Mouse (Mus musculus) liver, adult 2 months (tissue): ENCODE data around the gene Trim24. TPM values are rescaled to one million over a fixed set of nuclear protein-coding genes. Genes with fewer than 3 reads are reported as not detected.
A peak's percentile ranks its signal among the peaks of the same experiment; 100 is the strongest.
"Not testable (repeated sequence)": the region's sequence is repeated elsewhere in the genome, so short reads cannot be mapped to it uniquely, and the experiment has no call there.

Experiments
- DNase-seq: peaks from one replicate; pipeline ENCODE4 v3.0.0-alpha.2; 2011; ENCODE audit warnings: low read depth, low spot score; ENCODE audit errors: extremely low read depth
- H3K27ac ChIP-seq: fragments of 200-500 bp; replicated peaks from 2 replicates; pipeline ENCODE4 v1.5.1; 2012; ENCODE audit warnings: low read depth, mild to moderate bottlenecking, control low read depth, inconsistent platforms, low read length; ENCODE audit not compliant: insufficient read depth
- H3K27me3 ChIP-seq: fragments of 200-500 bp; 2 replicates; pipeline ENCODE4 v1.6.1; 2012; ENCODE audit warnings: mild to moderate bottlenecking, moderate library complexity, low read length, inconsistent platforms; ENCODE audit not compliant: control insufficient read depth, insufficient read depth
- H3K36me3 ChIP-seq: fragments of 200-500 bp; 2 replicates; pipeline ENCODE4 v1.6.1; 2012; ENCODE audit warnings: low read length, inconsistent platforms; ENCODE audit not compliant: control insufficient read depth, insufficient read depth
- H3K4me1 ChIP-seq: fragments of 200-500 bp; 2 replicates; pipeline ENCODE4 v1.6.1; 2011; ENCODE audit warnings: low read length; ENCODE audit not compliant: control insufficient read depth, insufficient read depth
- H3K4me3 ChIP-seq: fragments of 200-500 bp; 2 replicates; pipeline ENCODE4 v1.5.1; 2011; ENCODE audit warnings: low read depth, mild to moderate bottlenecking, control low read depth, low read length, moderate library complexity; ENCODE audit not compliant: insufficient read depth
- H3K79me2 ChIP-seq: fragments of 200-500 bp; 2 replicates; pipeline ENCODE4 v1.6.1; 2012; ENCODE audit warnings: inconsistent platforms, mild to moderate bottlenecking, low read length, moderate library complexity; ENCODE audit not compliant: control insufficient read depth, insufficient read depth
- H3K9ac ChIP-seq: fragments of 200-500 bp; 2 replicates; pipeline ENCODE4 v1.6.1; 2012; ENCODE audit warnings: low read depth, mild to moderate bottlenecking, control low read depth, inconsistent platforms, low read length
- CTCF ChIP-seq: fragments of 200-500 bp; IDR thresholded peaks from 2 replicates; pipeline ENCODE4 v1.5.1; 2011; ENCODE audit warnings: low read depth, low read length, control low read depth
- POLR2A ChIP-seq: fragments of 200-500 bp; IDR thresholded peaks from 2 replicates; pipeline ENCODE4 v1.6.1; 2011; ENCODE audit warnings: low read length, control low read depth; ENCODE audit not compliant: insufficient read depth; ENCODE audit errors: extremely low read depth
- WGBS: fragments of 180-500 bp; shearing (Covaris S2); methylation state at CpG from one replicate; pipeline ENCODE4 v1.1.7; 2018; 5-methylcytosine and 5-hydroxymethylcytosine counted together
- polyA plus RNA-seq: library from polyadenylated mRNA; depleted of rRNA; stranded (reverse); fragments of >200 nt; gene quantifications from 2 replicates; pipeline ENCODE4 v1.2.3, GENCODE M21; 2012
- total RNA-seq: library from RNA; depleted of rRNA; stranded (reverse); fragments of >200 nt; gene quantifications from 2 replicates; pipeline ENCODE4 v1.2.3, GENCODE M21; 2014

Trim24 gene
- total and polyA plus RNA-seq, 2 experiments, result 15.2 to 38.3 TPM

GRCm38 (mm10) chr6:37828955-37829354 lies 41.7 kb upstream of the Trim24 start:
- Histone ChIP-seq H3K9ac (no peak overlapping the region), H3K4me3 (no peak overlapping the region), H3K79me2 (no peaks in the 10 kb centered on the region), H3K27me3 (no peaks in the 10 kb centered on the region), H3K4me1 (peaks cover 6% of the 10 kb centered on the region; the same call in 1 of the 2 replicates), H3K27ac (no peak overlapping the region), H3K36me3 (no peaks in the 10 kb centered on the region)
- peak; percentile 95 for DNase-seq
- 40% methylated on average over 3 of the region's 3 CpGs for WGBS
- TF ChIP-seq CTCF, result no peak
- no peak for TF ChIP-seq POLR2A

DNA sequence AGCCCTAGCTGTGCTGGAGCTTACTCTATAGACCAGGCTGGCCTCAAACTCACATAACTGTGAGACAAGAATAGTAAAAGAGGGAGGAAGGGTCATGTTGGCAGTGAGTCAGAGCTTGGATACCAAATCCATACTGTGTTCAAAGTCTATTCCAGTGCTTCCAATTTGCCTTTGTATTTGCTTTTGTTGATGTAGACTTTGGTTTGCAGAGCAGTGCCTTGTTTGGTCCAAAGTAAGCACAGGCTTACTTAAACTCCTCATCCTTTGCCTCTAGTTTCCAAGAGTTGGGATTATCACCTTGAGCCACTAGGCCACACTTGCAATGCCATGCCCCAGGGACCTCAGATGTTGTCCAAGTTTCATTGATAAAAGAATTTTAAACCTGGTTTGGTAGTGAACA lies 41.0 kb upstream of the Trim24 start:
- no peak overlapping the region; the same call in 1 of the 2 replicates for H3K27ac ChIP-seq
- peak; percentile 97 for DNase-seq
- H3K36me3 ChIP-seq, result no peaks in the 10 kb centered on the region
- no peaks in the 10 kb centered on the region for H3K27me3 ChIP-seq
- H3K79me2 ChIP-seq, result no peaks in the 10 kb centered on the region
- TF ChIP-seq POLR2A (no peak), CTCF (no peak)
- H3K4me1 ChIP-seq, result peaks cover 6% of the 10 kb centered on the region; the same call in 1 of the 2 replicates
- H3K9ac ChIP-seq, result no peak overlapping the region
- no peak overlapping the region for H3K4me3 ChIP-seq

DNA sequence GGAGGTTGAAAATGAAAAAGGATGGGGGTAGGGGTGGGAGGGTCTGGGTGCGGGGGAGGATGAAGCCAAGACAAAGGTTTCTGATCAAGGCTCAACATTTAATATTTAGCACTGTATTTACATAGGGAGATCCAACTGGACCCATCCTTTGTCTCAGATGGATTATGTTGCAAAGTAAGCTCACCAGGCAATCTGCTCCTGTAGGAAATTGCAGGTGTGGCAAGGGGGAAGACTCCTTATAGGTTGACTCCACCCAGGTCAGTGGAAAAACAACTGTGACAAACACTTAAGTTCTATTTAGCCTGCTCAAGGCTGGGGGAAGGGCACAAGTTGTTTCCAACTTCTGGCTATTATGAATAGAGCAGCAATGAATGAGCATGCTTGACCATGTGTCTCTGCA lies 36.9 kb upstream of the Trim24 start:
- no peaks in the 10 kb centered on the region for H3K36me3 ChIP-seq
- no peak overlapping the region for H3K4me3 ChIP-seq
- no peak for DNase-seq
- H3K9ac ChIP-seq, result no peak overlapping the region
- H3K79me2 ChIP-seq, result no peaks in the 10 kb centered on the region
- no peak overlapping the region for H3K27ac ChIP-seq
- H3K27me3 ChIP-seq, result no peaks in the 10 kb centered on the region
- TF ChIP-seq CTCF, result no peak
- no peak for TF ChIP-seq POLR2A
- 97% methylated on average over 1 of the region's 1 CpGs for WGBS
- H3K4me1 ChIP-seq, result peaks cover 6% of the 10 kb centered on the region; the same call in 1 of the 2 replicates

- H3K79me2 ChIP-seq, H3K4me3 ChIP-seq, H3K27ac ChIP-seq, H3K4me1 ChIP-seq, H3K9ac ChIP-seq, DNase-seq, H3K27me3 ChIP-seq, H3K36me3 ChIP-seq: not testable (repeated sequence)
- 91% methylated on average over 2 of the region's 2 CpGs for WGBS
These were observed 33.6 kb upstream of the Trim24 start for GRCm38 (mm10) chr6:37836951-37837565.

GRCm38 (mm10) chr6:37842779-37843605 lies 27.6 kb upstream of the Trim24 start:
- TF ChIP-seq CTCF (no peak), POLR2A (no peak)
- no peak for DNase-seq
- H3K4me3 ChIP-seq, result no peak overlapping the region
- H3K27ac ChIP-seq, result no peak overlapping the region
- H3K79me2 ChIP-seq, result no peaks in the 10 kb centered on the region
- H3K9ac ChIP-seq, result no peak overlapping the region
- H3K36me3 ChIP-seq, result no peaks in the 10 kb centered on the region
- WGBS, result 78% methylated on average over 5 of the region's 5 CpGs
- H3K4me1 ChIP-seq, result no peaks in the 10 kb centered on the region
- H3K27me3 ChIP-seq, result no peaks in the 10 kb centered on the region
